Comparison of ENCODE assay signal across 22 mouse cellular contexts in the genomic region with DNA sequence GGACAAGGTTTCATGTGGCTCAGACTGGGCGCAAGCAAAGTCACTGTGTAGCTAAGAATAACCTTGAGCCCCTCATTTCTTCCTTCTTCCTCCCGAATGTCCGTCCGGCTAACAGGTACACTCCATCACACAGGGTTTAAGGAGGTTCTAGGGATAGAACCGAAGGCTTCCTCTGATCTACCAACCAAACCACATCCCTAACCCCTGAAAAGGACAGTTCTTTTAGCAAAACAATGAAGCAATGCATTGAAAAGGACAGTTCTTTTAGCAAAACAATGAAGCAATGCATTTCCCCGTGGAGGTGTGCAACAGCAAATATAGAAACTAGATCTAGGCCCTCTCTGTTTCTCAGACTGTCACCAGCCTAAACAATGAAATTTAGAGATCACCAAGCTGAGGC. TPM values are rescaled to one million over a fixed set of nuclear protein-coding genes. Genes with fewer than 3 reads are reported as not detected.
"Had no signal": no experiment of that assay in that cellular context is flagged by ENCODE, and none has a peak within 500 bp of the region (broad histone marks: within the 10 kb centered on the region; RNA-seq: fewer than 3 reads in every experiment).

No protein-coding gene starts in this region.

- H3K4me1 ChIP-seq: midbrain, embryonic 13.5 days; neural tube, embryonic 13.5 days had no signal

- H3K9me3 ChIP-seq: lung, embryonic 15.5 days; megakaryocyte, embryonic 14.5 days; midbrain, embryonic 13.5 days; neural tube, embryonic 13.5 days; neural tube, embryonic 15.5 days had no signal

- H3K4me2 ChIP-seq: lung, embryonic 15.5 days; midbrain, embryonic 11.5 days; midbrain, embryonic 13.5 days; neural tube, embryonic 13.5 days; neural tube, embryonic 15.5 days had no signal

- H3K27ac ChIP-seq: lung, embryonic 15.5 days; macrophage; midbrain, embryonic 13.5 days; neural tube, embryonic 13.5 days; neural tube, embryonic 15.5 days had no signal

- DNase-seq: liver, postnatal 0 days; lung, adult 2 months; lung, postnatal 14 days; lung, postnatal 36 days; retina, postnatal 1 day; right cerebral cortex, adult 18-20 months; right cerebral cortex, postnatal 25 days; right cerebral cortex, postnatal 4 days; spleen, adult 18-20 months; thymus, adult 18-20 months; thymus, postnatal 14 days; thymus, postnatal 4 days had no signal

- H3K4me3 ChIP-seq: lung, embryonic 15.5 days; megakaryocyte, embryonic 14.5 days; midbrain, embryonic 13.5 days; myocyte; neural tube, embryonic 13.5 days; neural tube, embryonic 15.5 days had no signal

- H3K9ac ChIP-seq: liver, postnatal 0 days; lung, embryonic 15.5 days; midbrain, embryonic 13.5 days; neural tube, embryonic 13.5 days; neural tube, embryonic 15.5 days had no signal

- ATAC-seq: liver, postnatal 0 days; lung, postnatal 0 days; midbrain, embryonic 13.5 days; midbrain, embryonic 16.5 days had no signal

- H3K27me3 ChIP-seq: lung, embryonic 15.5 days; midbrain, embryonic 13.5 days; neural tube, embryonic 13.5 days; neural tube, embryonic 15.5 days had no signal

- H3K36me3 ChIP-seq: lung, embryonic 15.5 days had no signal

RNA-seq across cellular contexts. Expression of a gene that starts 46.2 kb away (rescaled TPM):
- polyA plus RNA-seq: macrophage had no signal
